Mouse (Mus musculus): ENCODE data around the gene Kat7. TPM values are rescaled to one million over a fixed set of nuclear protein-coding genes. Genes with fewer than 3 reads are reported as not detected.

Gene Kat7
- polyA plus RNA-seq, 2 experiments = 49.7 to 58.5 TPM

DNA sequence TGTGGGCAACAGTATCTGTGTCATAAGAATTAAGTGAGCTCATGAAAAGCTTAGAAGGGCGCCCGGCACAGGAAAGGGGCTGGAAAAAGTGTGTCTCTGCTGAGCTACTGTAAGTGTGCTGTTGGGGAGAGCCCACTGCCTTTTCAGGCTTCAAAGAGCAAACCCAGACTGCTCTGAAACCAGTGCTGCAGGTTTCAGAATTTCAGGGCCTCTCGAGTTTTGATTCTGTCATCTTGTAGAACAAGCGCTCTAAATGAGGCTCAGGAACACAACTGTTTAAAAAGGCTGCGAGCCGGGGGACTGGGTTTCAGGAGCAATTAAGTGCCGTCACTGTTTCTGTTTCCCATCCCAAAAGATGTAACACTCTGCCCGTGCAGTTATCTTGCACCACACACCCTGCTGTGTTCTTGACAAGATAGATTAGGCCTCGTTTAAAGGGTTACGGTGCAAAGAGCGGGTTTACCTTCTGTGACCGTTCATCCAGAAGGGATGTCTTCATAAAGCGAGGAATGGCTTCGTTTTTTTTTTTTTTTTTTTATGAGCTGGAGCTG, 29.5 kb upstream of the Kat7 start:
- Histone ChIP-seq H3K27me3 (ENCODE audit: control insufficient read depth, insufficient read depth, low read length) (no peaks in the 10 kb centered on the region), H3K27ac (replicated peaks; ENCODE audit: low read depth, low read length) (peak overlapping the region; percentile 63; the same call in 1 of the 2 replicates), H3K4me2 (replicated peaks; ENCODE audit: low read depth, low read length, severe bottlenecking) (peak overlapping the region; percentile 74), H3K9me3 (ENCODE audit: control insufficient read depth, low read length) (no peaks in the 10 kb centered on the region), H3K9ac (ENCODE audit: low read depth, low read length, severe bottlenecking) (peak overlapping the region; percentile 43; the same call in 1 of the 2 replicates), H3K4me3 (replicated peaks; ENCODE audit: low read length) (peak overlapping the region; percentile 21), H3K4me1 (ENCODE audit: control insufficient read depth, insufficient read depth, low read length) (peaks cover 45% of the 10 kb centered on the region), H3K36me3 (ENCODE audit: control insufficient read depth, insufficient read depth, low read length) (no peaks in the 10 kb centered on the region)
- TF ChIP-seq POLR2A (IDR thresholded peaks at IDR 0.05; ENCODE audit: borderline replicate concordance, extremely low read depth, insufficient read depth, insufficient read length) = no peak
- DNase-seq (ENCODE audit: low spot score) (peak; percentile 37), ATAC-seq (ENCODE audit: low FRiP score, low read depth) (no peak)
- WGBS = 9% methylated on average over 14 of the region's 14 CpGs

DNA sequence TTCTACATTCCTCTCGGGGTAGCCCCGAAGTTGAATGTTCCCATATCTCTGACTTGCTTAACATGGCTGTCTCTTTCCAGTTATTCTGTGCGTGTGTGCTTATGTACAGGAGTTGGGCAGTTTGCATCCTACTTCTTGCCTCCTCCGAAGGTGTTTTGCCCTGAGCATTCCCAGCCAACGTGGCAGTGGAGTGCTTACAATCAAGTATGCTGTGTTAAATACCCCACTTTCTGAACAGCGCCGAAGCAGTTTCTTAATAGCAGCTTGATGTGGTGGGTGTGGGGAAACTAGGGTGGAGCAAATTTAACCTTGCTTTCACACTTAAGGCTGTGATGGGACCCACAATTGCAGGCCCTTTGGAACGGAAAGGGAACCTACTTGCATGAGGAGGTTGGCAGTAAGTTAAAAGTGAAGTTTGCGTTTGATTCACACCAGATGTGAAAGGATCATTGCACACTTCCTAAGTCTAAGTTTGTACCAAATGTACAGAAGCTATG, 27.8 kb upstream of the Kat7 start:
- Histone ChIP-seq H3K27ac (replicated peaks; ENCODE audit: low read depth, low read length) (no peak overlapping the region; the same call in 1 of the 2 replicates), H3K4me2 (replicated peaks; ENCODE audit: low read depth, low read length, severe bottlenecking) (peak overlapping the region; percentile 74), H3K9me3 (ENCODE audit: control insufficient read depth, low read length) (no peaks in the 10 kb centered on the region), H3K9ac (ENCODE audit: low read depth, low read length, severe bottlenecking) (peak overlapping the region; percentile 78), H3K36me3 (ENCODE audit: control insufficient read depth, insufficient read depth, low read length) (no peaks in the 10 kb centered on the region), H3K4me1 (ENCODE audit: control insufficient read depth, insufficient read depth, low read length) (peaks cover 38% of the 10 kb centered on the region), H3K27me3 (ENCODE audit: control insufficient read depth, insufficient read depth, low read length) (no peaks in the 10 kb centered on the region), H3K4me3 (replicated peaks; ENCODE audit: low read length) (peak overlapping the region; percentile 96)
- no peak for ATAC-seq (ENCODE audit: low FRiP score, low read depth)
- no peak for TF ChIP-seq POLR2A (IDR thresholded peaks at IDR 0.05; ENCODE audit: borderline replicate concordance, extremely low read depth, insufficient read depth, insufficient read length)
- no peak for DNase-seq (ENCODE audit: low spot score)
- WGBS = 9% methylated on average over 9 of the region's 9 CpGs

DNA sequence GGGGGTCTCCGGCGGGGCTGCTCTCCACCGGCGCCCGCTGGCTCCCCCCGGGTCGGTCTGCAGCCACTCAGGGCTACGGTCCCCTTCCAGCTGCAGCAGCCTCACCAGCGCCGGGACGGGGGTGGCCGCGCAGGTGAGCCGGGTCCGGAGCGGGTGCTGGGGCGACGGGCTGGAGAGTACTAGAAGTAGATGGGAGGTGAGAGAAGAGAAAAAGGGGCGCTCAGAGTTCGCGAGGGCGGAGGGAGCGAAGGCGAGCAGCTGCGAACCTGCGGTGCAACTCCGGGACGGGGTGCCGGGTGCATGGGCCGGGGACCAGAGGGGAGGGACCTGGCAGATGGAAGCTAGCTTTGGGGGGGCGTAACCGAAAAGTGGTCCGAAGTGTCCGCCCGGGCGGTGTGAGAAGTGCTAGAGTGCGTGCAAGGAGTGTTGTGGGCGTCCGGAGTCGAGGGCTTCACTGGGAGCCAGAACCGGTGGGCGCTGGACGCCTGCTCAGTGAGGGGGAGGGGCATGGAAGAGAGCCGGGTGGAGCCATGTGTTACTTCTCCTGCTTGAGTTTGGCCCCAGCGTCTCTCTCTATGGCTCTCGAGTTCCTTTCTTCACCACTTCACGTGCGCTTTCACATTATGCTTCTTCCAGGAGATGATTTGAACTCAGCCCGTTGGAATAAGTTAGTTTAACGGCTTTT, 27.2 kb upstream of the Kat7 start:
- Histone ChIP-seq H3K9me3 (ENCODE audit: control insufficient read depth, low read length) (no peaks in the 10 kb centered on the region), H3K4me2 (replicated peaks; ENCODE audit: low read depth, low read length, severe bottlenecking) (peak overlapping the region; percentile 74), H3K4me1 (ENCODE audit: control insufficient read depth, insufficient read depth, low read length) (peaks cover 38% of the 10 kb centered on the region), H3K27ac (replicated peaks; ENCODE audit: low read depth, low read length) (peak overlapping the region; percentile 50; the same call in 1 of the 2 replicates), H3K9ac (ENCODE audit: low read depth, low read length, severe bottlenecking) (peak overlapping the region; percentile 78), H3K4me3 (replicated peaks; ENCODE audit: low read length) (peak overlapping the region; percentile 96), H3K27me3 (ENCODE audit: control insufficient read depth, insufficient read depth, low read length) (no peaks in the 10 kb centered on the region), H3K36me3 (ENCODE audit: control insufficient read depth, insufficient read depth, low read length) (no peaks in the 10 kb centered on the region)
- 1% methylated on average over 33 of the region's 50 CpGs for WGBS
- ATAC-seq (ENCODE audit: low FRiP score, low read depth) (peak; percentile 61), DNase-seq (ENCODE audit: low spot score) (peak; percentile 68)
- TF ChIP-seq POLR2A (IDR thresholded peaks at IDR 0.05; ENCODE audit: borderline replicate concordance, extremely low read depth, insufficient read depth, insufficient read length) = no peak

DNA sequence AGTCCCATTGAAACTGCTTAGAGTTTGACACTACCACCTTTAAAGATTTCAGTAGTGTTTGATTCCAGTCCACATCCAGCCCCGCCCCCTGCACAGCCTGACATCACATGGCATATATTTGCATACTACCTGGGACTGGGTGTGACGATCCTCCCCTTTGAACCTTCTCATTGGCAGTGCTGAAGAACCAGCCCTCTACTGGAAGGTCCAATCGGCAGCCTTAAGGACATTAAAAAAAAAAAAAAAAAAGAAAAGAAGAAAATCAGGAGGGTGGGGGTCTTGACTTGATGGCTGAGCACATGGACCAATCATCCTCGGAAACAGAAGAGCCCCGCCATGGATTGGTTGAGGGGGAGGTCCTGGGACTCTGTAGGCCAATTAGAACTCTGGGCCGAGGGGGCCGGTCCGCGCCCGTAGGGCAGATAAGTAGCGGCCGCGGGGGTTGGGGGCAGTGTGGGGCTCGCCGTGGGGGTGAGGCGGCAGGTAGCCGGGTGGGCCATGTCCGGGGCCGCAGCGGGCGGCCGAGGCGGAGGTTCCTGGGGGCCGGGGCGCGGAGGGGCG, 26.6 kb upstream of the Kat7 start, which contains the start of gene Fam117a:
Fam117a (plus strand) TSS at position 451 of the 561 bp plus-strand sequence.
- Histone ChIP-seq H3K27ac (replicated peaks; ENCODE audit: low read depth, low read length) (peak within 1 kb of the TSS; percentile 50; the same call in 1 of the 2 replicates), H3K9ac (ENCODE audit: low read depth, low read length, severe bottlenecking) (peak within 1 kb of the TSS; percentile 78), H3K4me1 (ENCODE audit: control insufficient read depth, insufficient read depth, low read length) (peaks cover 38% of the 10 kb centered on the region), H3K9me3 (ENCODE audit: control insufficient read depth, low read length) (no peaks in the 10 kb centered on the region), H3K4me2 (replicated peaks; ENCODE audit: low read depth, low read length, severe bottlenecking) (peak within 1 kb of the TSS; percentile 74), H3K4me3 (replicated peaks; ENCODE audit: low read length) (peak within 1 kb of the TSS; percentile 96), H3K36me3 (ENCODE audit: control insufficient read depth, insufficient read depth, low read length) (no peaks in the 10 kb centered on the region), H3K27me3 (ENCODE audit: control insufficient read depth, insufficient read depth, low read length) (no peaks in the 10 kb centered on the region)
- DNase-seq (ENCODE audit: low spot score) = peak; percentile 97
- 1% methylated on average over 11 of the region's 27 CpGs for WGBS
- TF ChIP-seq POLR2A (IDR thresholded peaks at IDR 0.05; ENCODE audit: borderline replicate concordance, extremely low read depth, insufficient read depth, insufficient read length) = peak; percentile 48; the same call in 1 of the 2 replicates
- peak; percentile 99 for ATAC-seq (ENCODE audit: low FRiP score, low read depth)

DNA sequence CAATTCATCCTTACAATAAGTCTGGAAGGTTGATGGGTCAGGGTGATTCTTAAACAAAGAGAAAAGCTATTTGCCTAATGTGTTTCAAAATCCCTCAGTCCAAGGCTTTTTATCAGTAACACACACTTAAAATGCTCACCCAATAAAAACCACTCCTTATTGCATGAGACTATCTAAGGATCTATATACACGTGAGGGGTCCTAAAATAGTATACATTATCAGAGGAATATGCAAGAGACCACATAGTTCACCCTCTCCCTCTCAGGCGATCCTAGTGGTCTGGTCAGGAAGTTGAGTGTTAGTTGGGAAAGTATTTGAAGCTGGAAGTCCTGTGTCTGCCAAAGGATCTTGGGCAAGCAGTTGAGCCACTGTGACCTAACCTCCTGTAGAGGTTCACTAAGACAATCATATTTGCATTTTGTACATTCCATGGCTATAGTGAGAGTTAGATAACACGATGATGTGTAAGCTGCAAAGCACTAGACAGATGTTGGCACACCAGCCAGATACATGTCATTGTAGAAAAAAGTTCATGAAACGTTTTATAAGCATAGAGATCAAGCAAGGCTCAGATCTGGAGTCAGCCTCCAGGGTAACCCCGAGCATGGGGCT, 24.5 kb upstream of the Kat7 start:
- WGBS = 71% methylated on average over 5 of the region's 5 CpGs
- Histone ChIP-seq H3K4me2 (replicated peaks; ENCODE audit: low read depth, low read length, severe bottlenecking) (no peak overlapping the region), H3K9ac (ENCODE audit: low read depth, low read length, severe bottlenecking) (no peak overlapping the region), H3K36me3 (ENCODE audit: control insufficient read depth, insufficient read depth, low read length) (no peaks in the 10 kb centered on the region), H3K27me3 (ENCODE audit: control insufficient read depth, insufficient read depth, low read length) (no peaks in the 10 kb centered on the region), H3K4me1 (ENCODE audit: control insufficient read depth, insufficient read depth, low read length) (peaks cover 23% of the 10 kb centered on the region), H3K9me3 (ENCODE audit: control insufficient read depth, low read length) (no peaks in the 10 kb centered on the region), H3K4me3 (replicated peaks; ENCODE audit: low read length) (no peak overlapping the region), H3K27ac (replicated peaks; ENCODE audit: low read depth, low read length) (no peak overlapping the region)
- no peak for TF ChIP-seq POLR2A (IDR thresholded peaks at IDR 0.05; ENCODE audit: borderline replicate concordance, extremely low read depth, insufficient read depth, insufficient read length)
- no peak for ATAC-seq (ENCODE audit: low FRiP score, low read depth)
- no peak for DNase-seq (ENCODE audit: low spot score)

All from limb, embryonic 14.5 days (tissue).